Mouse (Mus musculus): ENCODE results near the gene Cd37.
A peak's percentile ranks its signal among the peaks of the same experiment; 100 is the strongest.

Gene Cd37

DNA sequence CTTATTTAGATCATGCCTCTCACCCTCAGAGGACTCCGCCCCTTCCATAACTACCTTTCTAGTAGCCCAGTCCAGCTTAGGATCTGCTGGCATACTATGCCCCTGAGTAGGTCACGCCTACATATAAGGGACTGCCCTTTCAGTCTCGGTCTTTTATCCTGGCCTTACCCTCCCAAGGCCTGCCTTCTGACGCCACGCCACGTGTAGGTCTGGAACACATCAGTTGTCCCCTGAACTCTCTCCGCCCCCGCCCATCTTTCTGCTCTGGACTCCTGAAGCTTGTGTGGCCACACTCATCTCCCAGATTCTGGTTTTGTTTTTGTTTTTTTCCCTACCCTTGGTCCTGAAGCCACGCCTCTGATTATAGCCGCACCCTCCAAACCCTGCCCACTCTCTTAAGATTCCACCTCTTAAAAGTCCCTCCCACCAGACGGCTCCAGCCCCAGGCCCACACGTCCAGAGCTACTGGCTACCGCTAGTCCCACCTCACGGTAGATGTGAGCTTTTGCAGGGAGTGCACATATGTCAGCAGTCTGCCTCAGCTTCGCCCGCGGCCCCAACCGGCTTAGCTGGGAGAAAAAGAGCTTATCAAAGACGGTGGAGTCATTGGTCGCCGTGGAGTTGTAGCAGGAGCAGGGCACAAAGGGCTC lies 3.9 kb downstream of the Cd37 start:
- peak in 1 of 2 experiments; percentile 27 for DNase-seq (ENCODE audit: low spot score in 2 of 2)

- DNase-seq (ENCODE audit: low spot score in 2 of 2) = no peak
Observed at GRCm38 (mm10) chr7:45234333-45234841, 4.5 kb downstream of the Cd37 start.

DNA sequence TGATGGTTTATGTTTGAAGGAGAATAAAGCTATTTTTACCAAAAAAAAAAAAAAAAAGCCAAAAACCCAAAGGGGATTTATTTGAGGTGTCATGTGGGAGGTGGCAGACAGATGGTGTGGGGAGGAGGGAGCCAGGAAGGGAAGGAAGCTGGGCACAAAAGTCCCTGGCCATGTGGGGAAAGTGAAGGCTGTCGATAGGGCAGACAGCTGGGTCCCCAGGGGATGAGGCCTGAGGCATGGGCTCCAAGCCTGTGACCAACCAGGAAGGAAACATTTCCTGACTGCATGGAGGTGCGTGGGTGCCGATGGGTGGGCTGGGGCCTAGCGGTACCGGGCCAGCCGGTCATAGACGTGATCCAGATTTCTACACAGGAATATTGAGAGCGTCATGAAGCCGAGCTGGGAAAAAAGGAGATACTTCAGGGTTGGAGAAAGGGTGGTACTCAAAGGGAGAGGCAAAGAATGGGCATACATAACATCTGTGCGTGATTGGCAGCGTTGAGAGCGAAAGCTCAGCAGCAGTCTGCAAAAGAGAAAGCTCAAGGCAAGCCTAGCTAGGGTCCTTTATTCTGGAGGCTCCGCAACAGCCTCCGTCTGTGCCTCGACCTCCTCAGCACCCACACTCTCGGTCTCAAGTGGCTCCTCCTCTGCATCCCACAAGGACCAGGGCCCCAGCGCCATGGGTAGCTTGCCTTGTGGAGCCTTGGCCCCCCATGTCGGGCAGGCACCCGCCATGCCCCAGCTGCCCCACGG lies 5.2 kb downstream of the Cd37 start:
- no peak for DNase-seq (ENCODE audit: low spot score in 2 of 2)

GRCm38 (mm10) chr7:45232716-45233465 lies 6.0 kb downstream of the Cd37 start:
- DNase-seq (ENCODE audit: low spot score in 2 of 2) = no peak

DNA sequence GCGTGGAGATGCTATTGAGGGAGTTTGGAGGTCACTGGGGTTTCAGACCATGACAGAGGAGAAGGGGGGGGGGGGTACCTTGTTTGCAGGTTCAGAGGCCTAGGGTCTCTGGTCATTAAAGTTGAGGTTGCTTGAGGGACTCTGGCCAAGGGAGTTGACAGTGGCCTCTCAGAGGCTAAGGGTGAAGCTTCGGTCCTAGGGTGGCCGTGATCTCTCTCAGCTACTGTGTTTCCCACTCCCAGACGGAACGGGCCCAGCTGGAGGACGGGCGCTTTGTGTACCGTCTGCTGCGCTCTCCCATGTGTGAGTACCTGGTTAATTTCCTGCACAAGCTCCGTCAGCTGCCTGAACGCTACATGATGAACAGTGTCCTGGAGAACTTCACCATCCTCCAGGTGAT lies 7.0 kb downstream of the Cd37 start:
- no peak for DNase-seq (ENCODE audit: low spot score in 2 of 2)

DNA sequence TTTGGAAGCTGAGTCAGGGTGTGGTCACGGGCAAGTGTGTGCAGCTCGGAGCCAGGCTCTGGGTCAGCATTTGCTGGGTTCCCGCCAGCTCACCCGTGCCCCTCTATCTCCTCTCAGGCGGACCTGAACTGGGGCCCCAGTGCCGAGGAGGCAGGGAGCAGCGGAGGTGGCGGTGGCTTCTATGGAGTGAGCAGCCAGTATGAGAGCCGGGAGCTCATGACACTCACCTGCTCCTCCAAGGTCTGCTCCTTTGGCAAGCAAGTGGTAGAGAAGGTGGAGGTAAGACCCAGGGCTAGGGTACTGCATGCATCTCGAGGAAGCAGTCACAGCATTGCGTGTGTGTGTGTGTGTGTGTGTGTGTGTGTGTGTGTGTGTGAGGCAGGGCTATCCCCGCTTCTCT lies 7.7 kb downstream of the Cd37 start:
- DNase-seq (ENCODE audit: low spot score in 2 of 2) = no peak

DNA sequence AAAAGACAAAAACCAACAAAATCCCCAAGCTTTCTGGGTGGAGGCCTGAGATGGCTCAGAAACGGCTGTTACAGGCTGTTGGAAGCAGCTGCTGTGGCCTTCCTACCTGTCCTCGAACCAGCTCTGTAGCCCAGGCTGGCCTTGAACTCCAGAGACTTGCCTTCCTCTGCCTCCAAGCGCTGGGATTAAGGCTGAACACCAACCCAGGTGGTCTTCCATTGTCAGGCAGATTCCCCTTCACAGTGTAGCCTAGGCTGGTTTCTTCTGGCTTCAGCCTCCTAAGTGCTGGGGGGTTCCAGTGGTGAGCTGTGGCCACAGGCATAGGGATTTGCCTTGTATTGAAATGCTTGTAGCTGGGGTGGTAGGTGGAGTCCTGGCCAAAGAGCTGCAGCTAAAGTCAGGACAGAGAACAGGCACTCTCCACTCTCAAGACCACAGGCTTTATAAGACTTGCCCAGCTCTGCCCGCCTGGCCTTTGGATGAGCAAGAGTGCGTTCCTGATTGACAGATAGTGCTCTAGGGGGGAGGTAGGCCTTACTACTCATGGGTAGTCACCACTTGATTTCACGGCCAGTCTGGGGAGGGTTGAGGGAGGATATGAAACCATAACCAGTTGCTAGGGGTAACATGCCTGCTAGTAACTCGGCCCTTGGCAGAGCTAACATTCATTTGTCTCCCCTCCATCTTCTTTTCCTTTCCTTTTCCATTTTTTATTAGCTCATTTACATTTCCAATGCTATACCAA lies 9.3 kb downstream of the Cd37 start:
- no peak for DNase-seq (ENCODE audit: low spot score in 2 of 2)

GRCm38 (mm10) chr7:45229046-45229445 lies 9.9 kb downstream of the Cd37 start:
- DNase-seq (ENCODE audit: low spot score in 2 of 2) = no peak

GRCm38 (mm10) chr7:45228548-45228947 lies 10.4 kb downstream of the Cd37 start:
- no peak for DNase-seq (ENCODE audit: low spot score in 2 of 2)

- DNase-seq (ENCODE audit: low spot score in 2 of 2) = no peak
Observed at GRCm38 (mm10) chr7:45226421-45226820, 12.5 kb downstream of the Cd37 start.

GRCm38 (mm10) chr7:45224826-45225225 lies 14.1 kb downstream of the Cd37 start:
- DNase-seq (ENCODE audit: low spot score in 2 of 2) = no peak

DNA sequence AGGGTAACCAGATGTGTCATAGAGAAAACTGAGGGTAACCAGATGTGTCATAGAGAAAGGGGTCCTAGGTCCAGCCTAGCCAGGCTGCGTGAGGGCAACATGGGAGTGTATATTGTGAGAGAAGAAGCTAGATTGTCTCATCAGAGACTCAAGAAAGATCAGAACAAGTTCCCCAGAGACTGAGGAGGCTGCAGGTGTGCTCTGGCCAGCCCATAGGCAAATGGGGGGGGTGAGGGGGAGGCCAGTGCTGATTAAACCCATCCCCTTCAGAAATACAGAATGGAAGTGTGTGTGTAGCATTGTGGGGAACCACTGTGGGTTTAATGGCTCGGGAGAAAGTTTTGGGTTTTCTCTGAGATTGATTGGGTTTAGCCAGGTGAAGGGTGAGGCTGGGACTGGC lies 17.2 kb downstream of the Cd37 start:
- DNase-seq (ENCODE audit: low spot score in 2 of 2) = no peak

DNA sequence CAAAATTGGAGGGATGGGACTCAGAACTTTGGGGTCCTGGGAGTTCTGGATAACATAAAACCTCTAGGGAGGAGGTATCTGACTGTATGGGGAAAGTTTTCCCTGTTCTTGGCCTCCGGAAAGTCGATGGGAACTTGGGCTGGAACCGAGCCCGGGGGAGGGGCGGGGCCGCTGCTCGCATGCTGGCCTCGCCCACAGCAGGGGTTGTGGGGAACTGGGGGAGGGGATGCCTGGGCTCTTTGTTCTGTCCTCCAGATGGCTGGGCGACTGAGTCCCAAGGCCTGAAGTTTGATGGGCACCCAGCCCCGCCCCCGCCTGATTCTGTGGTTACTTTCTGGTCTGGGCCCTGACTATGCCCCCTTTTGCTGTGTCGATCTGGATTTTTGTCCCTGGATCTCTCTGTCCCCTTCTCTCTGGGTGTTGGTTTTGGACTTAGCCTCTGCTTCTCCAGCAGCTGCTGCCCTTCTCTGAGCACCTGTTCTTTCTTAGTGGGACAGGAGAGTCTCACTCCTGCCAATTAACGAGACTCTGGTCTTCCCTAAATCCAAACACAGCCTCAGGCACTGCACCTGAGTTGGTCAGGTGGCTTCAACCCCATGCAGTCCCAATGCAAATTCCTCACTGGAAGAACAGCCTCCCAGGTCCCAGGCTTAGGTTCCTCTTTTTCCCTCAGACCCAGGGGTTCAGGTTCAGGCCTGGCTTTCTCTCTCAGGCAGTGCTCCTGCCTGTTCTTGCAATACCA lies 22.3 kb downstream of the Cd37 start:
- no peak for DNase-seq (ENCODE audit: low spot score in 2 of 2)

DNA sequence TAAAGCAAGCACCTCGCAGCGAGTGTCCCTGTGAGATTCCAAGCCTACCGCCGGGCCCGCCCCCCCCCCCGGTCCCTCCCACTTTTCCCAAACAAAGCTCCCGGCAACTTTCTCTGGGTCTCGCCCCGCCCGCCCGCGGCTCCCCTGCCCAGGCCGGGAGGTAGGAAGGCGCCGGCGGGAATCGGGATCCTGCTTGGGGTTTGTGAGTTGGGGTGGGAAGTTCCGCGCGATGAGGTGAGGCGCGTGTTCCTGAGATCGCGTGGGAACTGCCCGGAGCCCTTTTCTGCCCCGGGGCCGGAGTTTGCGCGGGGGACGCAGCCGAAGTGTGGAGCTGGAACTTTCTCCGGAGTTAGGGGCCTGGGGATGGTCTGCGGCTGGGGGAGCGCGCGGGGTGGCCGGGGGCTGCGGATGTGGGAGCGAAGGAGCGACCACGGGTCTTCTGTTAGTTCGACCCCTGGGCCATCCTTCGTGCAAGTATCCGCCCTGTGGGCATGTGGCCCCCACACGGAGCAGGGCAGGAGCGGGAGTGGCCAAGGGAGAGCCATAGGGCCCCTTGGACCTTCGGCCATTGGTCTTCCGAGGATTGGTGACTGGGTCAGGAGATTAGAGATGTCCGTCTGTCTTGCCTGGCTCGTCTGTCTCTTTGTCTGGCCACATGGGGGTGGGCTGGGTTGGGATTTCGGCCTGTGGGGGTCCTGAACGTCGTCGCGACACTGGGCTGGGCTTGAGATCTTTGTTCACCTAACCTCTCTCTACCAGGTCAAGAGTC lies 23.1 kb downstream of the Cd37 start, which contains the start of gene Tead2:
Gene Tead2 (plus strand): TSS at position 81 of the 769 bp plus-strand sequence.
- no peak for DNase-seq (ENCODE audit: low spot score in 2 of 2)

DNA sequence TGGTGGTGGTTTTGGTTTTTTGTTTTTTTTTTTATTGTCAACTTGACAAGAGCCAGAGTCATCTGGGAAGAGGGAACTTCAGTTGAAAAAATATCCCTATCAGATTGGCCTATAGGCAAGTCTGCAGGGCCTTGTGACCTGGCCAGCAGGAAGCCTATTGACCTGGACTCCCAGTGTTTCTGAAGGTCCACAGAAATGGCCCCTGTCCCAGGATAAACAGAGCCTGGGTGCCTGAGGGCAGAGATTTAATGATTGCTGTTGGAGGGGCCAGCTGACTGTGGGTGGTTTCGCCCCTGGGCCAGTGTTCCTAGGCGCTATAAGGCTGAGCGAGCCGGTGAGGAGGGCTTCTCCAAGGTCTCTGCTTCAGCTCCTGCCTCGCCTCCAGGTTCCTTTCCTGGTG lies 25.2 kb downstream of the Cd37 start:
- DNase-seq (ENCODE audit: low spot score in 2 of 2) = no peak

DNA sequence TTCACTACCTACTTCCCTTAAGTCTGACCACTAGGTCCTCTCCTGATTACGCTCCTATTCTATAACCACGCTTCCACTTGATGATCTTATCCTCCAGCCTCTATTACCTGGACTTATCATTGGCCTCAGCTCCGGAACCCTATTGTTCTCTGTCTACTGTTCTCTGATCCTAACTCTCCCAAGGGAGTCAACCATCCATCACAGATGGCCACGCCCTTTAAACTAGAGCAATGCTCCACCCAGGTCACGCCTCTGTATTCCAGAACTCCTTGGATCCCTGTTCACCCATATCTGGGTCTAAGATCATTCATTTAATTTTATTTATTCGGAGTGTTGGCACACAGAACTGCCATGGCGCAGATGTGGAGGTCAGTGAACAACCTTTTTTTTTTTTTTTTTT lies 26.6 kb downstream of the Cd37 start:
- no peak for DNase-seq (ENCODE audit: low spot score in 2 of 2)

- DNase-seq (ENCODE audit: low spot score in 2 of 2) = no peak
Observed at GRCm38 (mm10) chr7:45211851-45212251, 27.1 kb downstream of the Cd37 start, which contains the start of gene Dkkl1. Gene Dkkl1, minus strand, starts transcription at chr7:45212147.

- no peak for DNase-seq (ENCODE audit: low spot score in 2 of 2)
Observed at GRCm38 (mm10) chr7:45211070-45211469, 27.8 kb downstream of the Cd37 start.

DNA sequence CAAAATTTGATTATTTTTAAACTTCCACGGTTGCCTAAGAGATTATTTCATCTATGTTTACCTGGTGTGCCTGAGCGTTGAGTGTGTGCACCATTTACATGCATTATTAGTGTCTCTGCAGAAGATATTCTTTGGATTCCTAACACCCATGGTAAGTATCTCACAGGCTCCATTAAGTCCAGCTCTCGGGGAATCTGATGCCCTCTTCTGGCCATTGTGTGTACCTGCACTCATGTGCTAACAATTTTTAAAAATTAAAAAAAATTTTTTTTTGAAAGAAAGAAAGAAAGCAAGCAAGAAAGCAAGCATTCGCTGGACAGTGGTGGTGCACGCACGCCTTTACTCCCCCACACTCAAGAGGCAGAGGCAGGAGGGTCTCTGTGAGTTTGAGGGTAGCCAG lies 30.7 kb downstream of the Cd37 start:
- DNase-seq (ENCODE audit: low spot score in 2 of 2) = no peak

All from urinary bladder, adult 18-20 months (tissue).